Mouse (Mus musculus) cortical plate, adult 2 months (tissue): Measurements from ENCODE around the gene Ckap5.

Experiments
- CTCF ChIP-seq: fragments of 200-500 bp; IDR thresholded peaks from 2 replicates; pipeline ENCODE4 v1.5.1; 2011; ENCODE audit warnings: mild to moderate bottlenecking, control low read depth, low read length; ENCODE audit not compliant: insufficient read depth; ENCODE audit errors: extremely low read depth
- POLR2A ChIP-seq: fragments of 200-500 bp; IDR thresholded peaks from 2 replicates; pipeline ENCODE4 v1.6.1; 2011; ENCODE audit warnings: mild to moderate bottlenecking, low read length, control low read depth; ENCODE audit not compliant: insufficient read depth; ENCODE audit errors: extremely low read depth

- TF ChIP-seq CTCF (no peak), POLR2A (no peak)
Observed at GRCm38 (mm10) chr2:91645811-91646210, 119.2 kb downstream of the Ckap5 start.
